Mouse (Mus musculus) MEL (cell line): ENCODE measurements around the gene Cav2.

Experiments
- CTCF ChIP-seq, 3 experiments: IDR thresholded peaks in 2 of 3; conservative IDR thresholded peaks in 1 of 3; 2 replicates each; pipeline ENCODE4 v1.5.1; 2011 to 2012; ENCODE audit warnings: low read length in 3 of 3, low read depth in 2 of 3, mild to moderate bottlenecking in 2 of 3, improper control_type of control experiment in 1 of 3, inconsistent platforms in 1 of 3, mixed read lengths in 1 of 3, moderate library complexity in 1 of 3; ENCODE audit not compliant: control insufficient read depth in 1 of 3, insufficient read depth in 1 of 3, poor library complexity in 1 of 3, severe bottlenecking in 1 of 3
- ELF1 ChIP-seq: IDR thresholded peaks from 2 replicates; pipeline ENCODE4 v1.6.1; 2014; ENCODE audit warnings: low read depth, mild to moderate bottlenecking, inconsistent platforms, low read length, improper control_type of control experiment, moderate library complexity
- EP300 ChIP-seq, 2 experiments: IDR thresholded peaks; 2 replicates each; pipeline ENCODE4 v1.6.1; 2011; ENCODE audit warnings: improper control_type of control experiment in 2 of 2, low read length in 2 of 2, low read depth in 1 of 2, mild to moderate bottlenecking in 1 of 2
- ETS1 ChIP-seq: IDR thresholded peaks from 2 replicates; pipeline ENCODE4 v1.6.1; 2012; ENCODE audit warnings: low read depth, mild to moderate bottlenecking, inconsistent platforms, low read length, improper control_type of control experiment, moderate library complexity
- NRF1 ChIP-seq: IDR thresholded peaks from 2 replicates; pipeline ENCODE4 v1.6.1; 2014; ENCODE audit warnings: low read depth, mild to moderate bottlenecking, inconsistent platforms, low read length, improper control_type of control experiment, moderate library complexity; ENCODE audit not compliant: poor library complexity, insufficient read depth, severe bottlenecking
- POLR2A ChIP-seq, 2 experiments: IDR thresholded peaks; 2 replicates each; pipeline ENCODE4 v1.6.1; 2011 to 2012; ENCODE audit warnings: low read length in 2 of 2, mild to moderate bottlenecking in 2 of 2, control low read depth in 1 of 2, improper control_type of control experiment in 1 of 2, low read depth in 1 of 2, moderate library complexity in 1 of 2; ENCODE audit not compliant: control insufficient read depth in 1 of 2, insufficient read depth in 1 of 2, poor library complexity in 1 of 2
- POLR2AphosphoS2 ChIP-seq: IDR thresholded peaks from 2 replicates; pipeline ENCODE4 v1.6.1; 2011; ENCODE audit warnings: low read length, improper control_type of control experiment
- TCF12 ChIP-seq: IDR thresholded peaks from 2 replicates; pipeline ENCODE4 v1.6.1; 2014; ENCODE audit warnings: low read depth, mild to moderate bottlenecking, inconsistent platforms, low read length, improper control_type of control experiment, moderate library complexity

DNA sequence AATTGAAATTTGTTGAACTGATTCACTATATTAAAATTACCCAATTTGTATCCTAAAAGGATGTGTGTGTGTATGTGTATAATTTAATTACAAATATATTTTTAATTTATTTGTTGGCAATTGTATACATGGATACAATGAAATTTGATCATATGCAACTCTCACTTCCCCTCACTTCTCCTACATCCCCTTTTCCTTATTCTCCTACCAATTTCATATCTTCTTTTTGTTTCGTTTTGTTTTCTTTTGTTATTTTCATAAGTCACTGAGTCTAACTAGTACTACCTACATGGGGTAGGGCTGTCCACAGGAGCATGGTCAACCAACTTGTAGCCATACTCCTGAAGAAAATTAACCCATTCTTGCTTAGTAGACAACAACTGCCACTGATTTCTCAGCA is 41.3 kb upstream of the Cav2 start:
- TF ChIP-seq TCF12 (no peak), ETS1 (no peak), POLR2A (IDR thresholded peaks at IDR 0.05; ENCODE audit: control insufficient read depth in 1 of 2, insufficient read depth in 1 of 2, low read depth in 1 of 2, low read length in 2 of 2, poor library complexity in 1 of 2) (no peak), ELF1 (no peak), CTCF (IDR thresholded peaks at IDR 0.05 in 2 of 3, conservative IDR thresholded peaks at IDR 0.05 in 1 of 3; ENCODE audit: control insufficient read depth in 1 of 3, insufficient read depth in 1 of 3, low read depth in 2 of 3, low read length in 3 of 3, poor library complexity in 1 of 3, severe bottlenecking in 1 of 3) (no peak), NRF1 (no peak), EP300 (IDR thresholded peaks at IDR 0.05; ENCODE audit: low read depth in 1 of 2, low read length in 2 of 2) (no peak), POLR2AphosphoS2 (no peak)
